Mouse (Mus musculus) bone marrow macrophage, adult 2 months (primary cell): ENCODE measurements around the gene Lmln.

Experiments used
- CTCF ChIP-seq: IDR thresholded peaks from 2 replicates; pipeline ENCODE4 v1.5.1; 2012; ENCODE audit warnings: low read depth, mild to moderate bottlenecking, low read length, moderate library complexity
- POLR2A ChIP-seq: IDR thresholded peaks from 2 replicates; pipeline ENCODE4 v1.6.1; 2012; ENCODE audit warnings: mild to moderate bottlenecking, low read depth, low read length, borderline replicate concordance

DNA sequence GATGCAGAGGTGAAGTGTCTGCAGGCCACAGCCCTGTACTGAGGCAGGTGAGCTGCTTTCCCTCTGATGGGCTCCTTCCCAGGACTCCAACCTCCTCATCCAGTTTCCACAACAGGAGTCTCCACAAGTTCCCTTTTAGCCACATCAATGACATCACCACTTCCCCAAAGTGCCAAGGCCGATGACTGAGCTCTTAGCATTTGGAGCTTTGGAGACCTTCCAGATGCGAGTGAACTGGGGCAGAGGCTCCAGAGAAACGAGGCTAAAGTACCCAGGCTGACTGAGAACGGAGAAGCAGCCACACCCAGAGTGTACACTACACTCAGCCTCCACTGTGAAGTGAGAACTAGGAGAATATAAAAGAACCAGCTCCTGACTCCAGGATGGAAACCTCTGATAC is 68.4 kb downstream of the Lmln start:
- TF ChIP-seq CTCF (no peak), POLR2A (no peak)
